Mouse (Mus musculus) neural tube, embryonic 14.5 days (tissue): ENCODE data around the gene Galntl6. TPM values are rescaled to one million over a fixed set of nuclear protein-coding genes. Genes with fewer than 3 reads are reported as not detected.

Source experiments
- ATAC-seq: fragments of 200-750 bp; cut with Nextera tagmentation; 2 replicates; pipeline ENCODE4 v1.8.0; 2017; ENCODE audit warnings: low read depth, mild to moderate bottlenecking, moderate TSS enrichment, moderate library complexity
- H3K27ac ChIP-seq: fragments of 300-500 bp; sonication (generic); 2 replicates; pipeline ENCODE4 v1.5.1; 2014; ENCODE audit warnings: low read depth, mild to moderate bottlenecking, control low read depth, low read length, moderate library complexity, mixed read lengths
- H3K27me3 ChIP-seq: fragments of 300-500 bp; sonication (generic); 2 replicates; pipeline ENCODE4 v1.6.1; 2014; ENCODE audit warnings: low read length; ENCODE audit not compliant: control insufficient read depth, insufficient read depth
- H3K36me3 ChIP-seq: fragments of 300-500 bp; sonication (generic); 2 replicates; pipeline ENCODE4 v1.6.1; 2014; ENCODE audit warnings: low read length, mixed read lengths; ENCODE audit not compliant: control insufficient read depth, insufficient read depth
- H3K4me1 ChIP-seq: fragments of 300-500 bp; sonication (generic); 2 replicates; pipeline ENCODE4 v1.6.1; 2014; ENCODE audit warnings: low read length; ENCODE audit not compliant: control insufficient read depth, insufficient read depth
- H3K4me2 ChIP-seq: fragments of 300-500 bp; sonication (generic); 2 replicates; pipeline ENCODE4 v1.6.1; 2014; ENCODE audit warnings: mild to moderate bottlenecking, low read depth, low read length, control low read depth
- H3K4me3 ChIP-seq: fragments of 300-500 bp; sonication (generic); 2 replicates; pipeline ENCODE4 v1.5.1; 2014; ENCODE audit warnings: low read depth, low read length, control low read depth, mixed read lengths
- H3K9ac ChIP-seq: fragments of 300-500 bp; sonication (generic); replicated peaks from 2 replicates; pipeline ENCODE4 v1.6.1; 2014; ENCODE audit warnings: low read depth, mild to moderate bottlenecking, control low read depth, low read length, mixed read lengths
- H3K9me3 ChIP-seq: fragments of 300-500 bp; sonication (generic); 2 replicates; pipeline ENCODE4 v1.6.1; 2016; ENCODE audit warnings: low read length; ENCODE audit not compliant: control insufficient read depth
- WGBS: fragments of 180-500 bp; shearing (Covaris S2); extraction: QIAGEN DNeasy Blood & Tissue Kit; methylation state at CpG from one replicate; pipeline ENCODE4 v1.1.7; 2014; 5-methylcytosine and 5-hydroxymethylcytosine counted together
- polyA plus RNA-seq: library from polyadenylated mRNA; unstranded; fragments of >200 nt; fragmentation: Nextera tagmentation; extraction: Ambion mirVana; gene quantifications from 2 replicates; pipeline ENCODE4 v1.2.1, GENCODE M21; 2014

Gene Galntl6
- polyA plus RNA-seq, 1 experiment from 2014 or later, result 26.4 TPM

DNA sequence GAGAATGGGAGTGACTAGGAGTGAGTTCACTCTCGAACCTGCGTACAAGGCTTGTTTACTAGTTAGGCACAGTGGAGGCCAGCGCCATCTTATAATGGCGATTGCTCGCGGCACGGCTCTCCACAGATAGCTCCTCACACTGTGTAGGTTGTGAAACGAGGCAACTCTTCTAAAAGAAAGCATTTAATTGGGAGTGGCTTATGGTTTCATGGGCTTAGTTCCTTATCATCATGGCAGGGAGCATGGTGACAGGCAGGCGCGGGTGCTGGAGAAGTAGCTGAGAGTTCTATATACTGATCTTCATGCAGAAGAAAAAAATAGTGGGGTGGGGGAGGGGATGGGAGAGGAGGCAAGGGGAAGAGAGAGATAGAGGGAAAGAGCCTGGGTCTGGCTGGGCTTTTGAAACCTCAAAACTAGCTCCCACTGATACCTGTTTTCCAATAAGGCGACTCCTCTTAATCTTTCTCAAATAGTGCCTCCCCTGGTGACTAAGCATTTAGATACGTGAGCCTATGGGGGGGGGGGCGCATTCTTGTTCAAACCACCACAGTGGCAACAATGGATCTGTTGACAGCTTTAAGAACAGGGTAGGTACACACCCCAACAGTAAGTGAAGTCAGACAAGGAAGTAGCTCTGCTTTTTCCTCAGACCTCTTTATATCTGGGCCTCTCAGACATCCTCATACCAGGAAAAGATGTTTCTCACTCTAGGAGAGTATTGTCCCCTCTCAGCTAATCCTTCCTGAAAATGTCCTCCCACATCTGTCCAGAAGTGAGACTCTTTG lies 1187.4 kb downstream of the Galntl6 start:
- no peaks in the 10 kb centered on the region for H3K27me3 ChIP-seq
- H3K4me2 ChIP-seq, result no peak overlapping the region
- no peak overlapping the region for H3K27ac ChIP-seq
- no peaks in the 10 kb centered on the region for H3K36me3 ChIP-seq
- H3K9ac ChIP-seq, result no peak overlapping the region
- H3K4me1 ChIP-seq, result no peaks in the 10 kb centered on the region
- 93% methylated on average over 13 of the region's 13 CpGs for WGBS
- H3K4me3 ChIP-seq, result no peak overlapping the region
- no peak for ATAC-seq
- H3K9me3 ChIP-seq, result no peaks in the 10 kb centered on the region

Other genes with a start within 250 kb of the Galntl6 start
- gene BC030500, start 885 bp downstream of the Galntl6 start, polyA plus RNA-seq, result 10.4 and 16.5 TPM in 2 replicates